Mouse (Mus musculus): ENCODE measurements around the gene Mfsd1. TPM values are rescaled to one million over a fixed set of nuclear protein-coding genes. Genes with fewer than 3 reads are reported as not detected.

The Mfsd1 gene
- polyA plus RNA-seq, 1 experiment: 57.7 TPM

DNA sequence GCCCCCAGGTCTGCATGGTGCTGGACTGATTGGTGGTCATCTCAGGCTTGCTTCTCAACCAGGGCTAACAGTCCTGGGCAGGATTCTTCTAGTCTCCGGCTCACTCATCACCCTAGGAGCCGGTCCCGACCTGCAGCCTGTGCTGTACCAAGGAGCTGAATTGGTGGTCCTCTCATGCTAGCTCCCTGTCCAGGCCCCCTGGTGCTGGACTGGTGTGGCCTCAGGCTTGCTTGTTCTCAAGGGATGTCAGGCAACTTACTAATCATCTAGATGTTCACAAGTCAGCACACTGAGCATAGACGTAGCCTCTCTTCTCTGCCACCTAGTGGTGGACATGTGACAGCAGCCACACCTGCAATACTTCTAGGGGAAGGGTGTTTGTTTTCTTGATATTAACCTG lies 9.6 kb upstream of the Mfsd1 start:
- Histone ChIP-seq H3K27ac (ENCODE audit: insufficient read depth, low read length) (no peak overlapping the region), H3K4me1 (ENCODE audit: control insufficient read depth, insufficient read depth, low read length) (no peaks in the 10 kb centered on the region), H3K9me3 (replicated peaks; ENCODE audit: control insufficient read depth, insufficient read depth, low read length, poor library complexity, severe bottlenecking) (no peaks in the 10 kb centered on the region), H3K36me3 (ENCODE audit: control insufficient read depth, insufficient read depth, low read length, poor library complexity, severe bottlenecking) (no peaks in the 10 kb centered on the region), H3K9ac (ENCODE audit: low read depth, poor library complexity, severe bottlenecking) (no peak overlapping the region), H3K4me3 (ENCODE audit: low read depth, low read length) (no peak overlapping the region), H3K27me3 (ENCODE audit: control insufficient read depth, insufficient read depth, low read length, poor library complexity, severe bottlenecking) (no peaks in the 10 kb centered on the region)
- TF ChIP-seq CTCF (IDR thresholded peaks at IDR 0.05; ENCODE audit: low read depth, low read length) (peak; percentile 65), EP300 (IDR thresholded peaks at IDR 0.05; ENCODE audit: insufficient read depth, low read depth, low read length) (no peak), POLR2A (IDR thresholded peaks at IDR 0.05; ENCODE audit: insufficient read depth, low read length) (no peak)

DNA sequence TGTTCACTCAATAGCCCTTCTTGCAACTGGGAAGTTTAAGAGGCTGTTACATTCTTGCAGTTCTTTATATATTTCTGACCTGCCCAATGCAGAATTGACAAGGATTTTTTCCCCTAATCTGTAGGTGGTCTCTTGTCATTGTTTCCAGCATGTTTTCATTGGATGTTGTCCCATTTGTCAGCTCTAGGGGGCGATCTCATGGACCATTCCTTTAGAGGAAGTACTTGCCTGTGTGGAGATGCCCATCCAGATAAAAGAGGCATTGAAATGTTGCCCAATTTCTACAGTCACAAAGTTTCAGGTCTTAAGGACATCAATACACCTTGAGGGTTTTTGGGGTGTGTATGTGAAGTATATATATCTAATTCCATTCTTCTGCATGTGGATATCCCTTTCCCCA lies 9.0 kb upstream of the Mfsd1 start:
- TF ChIP-seq POLR2A (IDR thresholded peaks at IDR 0.05; ENCODE audit: insufficient read depth, low read length) (no peak), CTCF (IDR thresholded peaks at IDR 0.05; ENCODE audit: low read depth, low read length) (no peak), EP300 (IDR thresholded peaks at IDR 0.05; ENCODE audit: insufficient read depth, low read depth, low read length) (no peak)
- H3K27ac ChIP-seq (ENCODE audit: insufficient read depth, low read length): no peak overlapping the region
- H3K4me1 ChIP-seq (ENCODE audit: control insufficient read depth, insufficient read depth, low read length): no peaks in the 10 kb centered on the region

DNA sequence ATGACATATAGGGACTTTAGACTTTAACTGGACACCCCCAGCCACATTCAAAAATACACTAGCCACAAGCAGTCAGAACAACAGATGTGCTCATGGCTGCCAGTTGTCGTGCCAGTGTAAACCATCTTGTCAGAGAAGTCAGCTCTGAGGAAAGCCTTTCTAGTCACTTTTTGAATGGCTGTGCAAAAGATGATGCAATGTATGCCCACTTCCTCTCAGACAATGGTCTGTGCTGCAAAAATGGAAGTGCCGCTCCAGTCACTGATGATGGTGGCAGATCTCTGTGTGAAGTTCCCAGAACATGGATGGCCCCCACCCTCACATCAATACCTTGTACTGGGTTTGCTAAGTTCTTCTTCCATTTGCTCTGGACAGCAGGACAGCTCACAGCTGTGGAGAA lies 6.3 kb upstream of the Mfsd1 start:
- no peaks in the 10 kb centered on the region for H3K36me3 ChIP-seq (ENCODE audit: control insufficient read depth, insufficient read depth, low read length, poor library complexity, severe bottlenecking)
- TF ChIP-seq POLR2A (IDR thresholded peaks at IDR 0.05; ENCODE audit: insufficient read depth, low read length): no peak
- TF ChIP-seq CTCF (IDR thresholded peaks at IDR 0.05; ENCODE audit: low read depth, low read length): no peak
- no peak for TF ChIP-seq EP300 (IDR thresholded peaks at IDR 0.05; ENCODE audit: insufficient read depth, low read depth, low read length)
- no peak overlapping the region for H3K4me3 ChIP-seq (ENCODE audit: low read depth, low read length)
- H3K9ac ChIP-seq (ENCODE audit: low read depth, poor library complexity, severe bottlenecking): no peak overlapping the region
- no peaks in the 10 kb centered on the region for H3K4me1 ChIP-seq (ENCODE audit: control insufficient read depth, insufficient read depth, low read length)
- H3K27me3 ChIP-seq (ENCODE audit: control insufficient read depth, insufficient read depth, low read length, poor library complexity, severe bottlenecking): no peaks in the 10 kb centered on the region
- H3K9me3 ChIP-seq (replicated peaks; ENCODE audit: control insufficient read depth, insufficient read depth, low read length, poor library complexity, severe bottlenecking): no peaks in the 10 kb centered on the region
- no peak overlapping the region for H3K27ac ChIP-seq (ENCODE audit: insufficient read depth, low read length)

More for the DNA sequence above, 9.0 kb upstream of the Mfsd1 start:
- no peaks in the 10 kb centered on the region for H3K27me3 ChIP-seq (ENCODE audit: control insufficient read depth, insufficient read depth, low read length, poor library complexity, severe bottlenecking)
- H3K9me3 ChIP-seq (replicated peaks; ENCODE audit: control insufficient read depth, insufficient read depth, low read length, poor library complexity, severe bottlenecking): no peaks in the 10 kb centered on the region
- H3K9ac ChIP-seq (ENCODE audit: low read depth, poor library complexity, severe bottlenecking): no peak overlapping the region
- H3K36me3 ChIP-seq (ENCODE audit: control insufficient read depth, insufficient read depth, low read length, poor library complexity, severe bottlenecking): no peaks in the 10 kb centered on the region
- no peak overlapping the region for H3K4me3 ChIP-seq (ENCODE audit: low read depth, low read length)

DNA sequence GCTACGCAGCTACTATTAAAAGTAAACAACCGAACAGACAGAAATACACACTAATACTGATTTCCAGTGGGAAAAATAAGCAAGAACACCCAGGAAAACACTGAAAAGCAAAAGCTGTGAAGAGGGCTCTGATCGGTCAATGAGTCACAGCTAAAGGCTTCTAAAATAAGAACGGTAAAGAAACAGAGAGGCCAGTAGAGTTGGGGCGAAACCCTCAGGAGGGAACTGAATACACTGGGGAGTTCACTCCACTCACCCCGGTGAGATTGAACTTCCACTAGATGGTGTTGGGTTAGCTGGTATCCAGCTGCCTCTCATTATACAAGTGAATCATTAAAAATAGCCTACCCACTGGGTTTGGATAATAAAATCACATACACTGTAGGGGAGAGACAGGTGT lies 5.8 kb upstream of the Mfsd1 start:
- TF ChIP-seq CTCF (IDR thresholded peaks at IDR 0.05; ENCODE audit: low read depth, low read length): no peak
- no peak for TF ChIP-seq POLR2A (IDR thresholded peaks at IDR 0.05; ENCODE audit: insufficient read depth, low read length)
- TF ChIP-seq EP300 (IDR thresholded peaks at IDR 0.05; ENCODE audit: insufficient read depth, low read depth, low read length): no peak
- Histone ChIP-seq H3K9me3 (replicated peaks; ENCODE audit: control insufficient read depth, insufficient read depth, low read length, poor library complexity, severe bottlenecking) (peaks cover 2% of the 10 kb centered on the region; the same call in 1 of the 2 replicates), H3K36me3 (ENCODE audit: control insufficient read depth, insufficient read depth, low read length, poor library complexity, severe bottlenecking) (no peaks in the 10 kb centered on the region), H3K27me3 (ENCODE audit: control insufficient read depth, insufficient read depth, low read length, poor library complexity, severe bottlenecking) (no peaks in the 10 kb centered on the region), H3K9ac (ENCODE audit: low read depth, poor library complexity, severe bottlenecking) (no peak overlapping the region), H3K4me3 (ENCODE audit: low read depth, low read length) (no peak overlapping the region), H3K4me1 (ENCODE audit: control insufficient read depth, insufficient read depth, low read length) (no peaks in the 10 kb centered on the region), H3K27ac (ENCODE audit: insufficient read depth, low read length) (no peak overlapping the region)

DNA sequence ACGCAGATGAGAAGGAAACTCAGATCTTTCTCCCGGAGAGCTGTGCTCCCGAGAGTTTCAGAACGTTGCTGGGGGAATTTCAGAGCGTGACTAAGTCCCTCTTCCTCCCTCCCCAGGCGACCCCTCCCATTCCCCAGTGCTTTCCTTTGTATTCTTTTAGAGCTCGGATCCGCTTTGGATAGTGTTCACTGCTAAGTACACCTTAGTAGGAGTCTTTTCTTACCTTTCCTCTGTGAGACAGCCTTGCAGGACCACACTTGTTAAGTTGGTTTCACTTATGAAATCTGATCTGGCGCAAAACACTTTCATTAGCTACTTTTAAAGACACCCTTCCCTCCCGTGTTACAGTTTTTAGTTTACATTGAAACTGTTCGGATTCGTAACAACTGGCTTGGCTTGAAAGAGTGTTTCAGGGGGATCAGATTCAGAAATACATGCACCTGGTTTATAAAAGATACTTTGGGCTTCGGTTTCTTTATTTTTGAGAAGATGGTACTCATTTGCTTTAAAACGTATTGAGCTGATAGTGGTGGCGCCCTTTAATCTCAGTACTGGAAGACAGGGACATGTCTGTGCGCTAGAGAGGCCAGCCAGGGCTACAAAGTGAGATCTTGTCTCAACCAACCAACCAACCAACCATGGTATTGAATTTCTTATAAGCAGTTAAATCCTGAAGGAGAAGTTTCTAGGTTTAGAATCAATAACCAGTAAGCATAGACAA lies 744 bp downstream of the Mfsd1 start:
- Histone ChIP-seq H3K4me1 (ENCODE audit: control insufficient read depth, insufficient read depth, low read length) (no peaks in the 10 kb centered on the region), H3K9ac (ENCODE audit: low read depth, poor library complexity, severe bottlenecking) (peak overlapping the region; percentile 53), H3K4me3 (ENCODE audit: low read depth, low read length) (peak overlapping the region; percentile 49), H3K27me3 (ENCODE audit: control insufficient read depth, insufficient read depth, low read length, poor library complexity, severe bottlenecking) (no peaks in the 10 kb centered on the region), H3K36me3 (ENCODE audit: control insufficient read depth, insufficient read depth, low read length, poor library complexity, severe bottlenecking) (no peaks in the 10 kb centered on the region), H3K9me3 (replicated peaks; ENCODE audit: control insufficient read depth, insufficient read depth, low read length, poor library complexity, severe bottlenecking) (peaks cover 2% of the 10 kb centered on the region; the same call in 1 of the 2 replicates), H3K27ac (ENCODE audit: insufficient read depth, low read length) (no peak overlapping the region)
- TF ChIP-seq EP300 (IDR thresholded peaks at IDR 0.05; ENCODE audit: insufficient read depth, low read depth, low read length): no peak
- no peak for TF ChIP-seq CTCF (IDR thresholded peaks at IDR 0.05; ENCODE audit: low read depth, low read length)
- no peak for TF ChIP-seq POLR2A (IDR thresholded peaks at IDR 0.05; ENCODE audit: insufficient read depth, low read length)

DNA sequence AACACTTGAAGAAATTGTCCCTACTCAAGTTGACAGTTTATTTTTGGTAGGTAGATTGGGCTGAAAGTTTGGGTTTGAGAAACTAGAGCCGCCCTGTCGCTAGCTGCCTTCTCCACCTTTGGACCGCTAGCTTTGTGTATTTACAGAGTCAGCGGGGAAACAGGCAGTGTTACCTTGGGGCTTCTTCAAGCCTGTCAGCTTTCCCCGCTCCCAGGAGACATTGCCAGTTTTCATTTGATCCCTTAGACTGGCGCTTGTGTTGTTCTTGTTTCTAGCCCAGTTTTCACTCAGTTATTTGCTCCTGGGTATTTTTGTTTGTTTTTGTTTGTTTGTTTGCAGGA lies 1.3 kb downstream of the Mfsd1 start:
- H3K4me1 ChIP-seq (ENCODE audit: control insufficient read depth, insufficient read depth, low read length): no peaks in the 10 kb centered on the region
- H3K4me3 ChIP-seq (ENCODE audit: low read depth, low read length): no peak overlapping the region
- H3K36me3 ChIP-seq (ENCODE audit: control insufficient read depth, insufficient read depth, low read length, poor library complexity, severe bottlenecking): no peaks in the 10 kb centered on the region
- H3K27me3 ChIP-seq (ENCODE audit: control insufficient read depth, insufficient read depth, low read length, poor library complexity, severe bottlenecking): no peaks in the 10 kb centered on the region
- H3K9ac ChIP-seq (ENCODE audit: low read depth, poor library complexity, severe bottlenecking): no peak overlapping the region
- peaks cover 2% of the 10 kb centered on the region; the same call in 1 of the 2 replicates for H3K9me3 ChIP-seq (replicated peaks; ENCODE audit: control insufficient read depth, insufficient read depth, low read length, poor library complexity, severe bottlenecking)
- TF ChIP-seq CTCF (IDR thresholded peaks at IDR 0.05; ENCODE audit: low read depth, low read length) (no peak), EP300 (IDR thresholded peaks at IDR 0.05; ENCODE audit: insufficient read depth, low read depth, low read length) (no peak), POLR2A (IDR thresholded peaks at IDR 0.05; ENCODE audit: insufficient read depth, low read length) (no peak)
- no peak overlapping the region for H3K27ac ChIP-seq (ENCODE audit: insufficient read depth, low read length)

Measured in ES-Bruce4 (cell line).